Mouse (Mus musculus) CH12.LX (cell line): ENCODE results near the gene Htra1. TPM values are rescaled to one million over a fixed set of nuclear protein-coding genes. Genes with fewer than 3 reads are reported as not detected.
A peak's percentile ranks its signal among the peaks of the same experiment; 100 is the strongest.

Experiments used
- DNase-seq: peaks from one replicate; pipeline ENCODE4 v3.0.0-alpha.2; 2013; ENCODE audit errors: extremely low read depth
- H3K27ac ChIP-seq: 2 replicates; pipeline ENCODE4 v1.5.1; 2012; ENCODE audit warnings: low read depth, mild to moderate bottlenecking, control low read depth, moderate library complexity; ENCODE audit not compliant: insufficient read depth
- H3K27me3 ChIP-seq: replicated peaks from 2 replicates; pipeline ENCODE3; 2012; ENCODE audit warnings: inconsistent platforms
- H3K36me3 ChIP-seq, 2 experiments: replicated peaks in 1 of 2; 2 replicates each; pipeline versions ENCODE3 to v1.6.1; 2012; ENCODE audit warnings: inconsistent platforms in 1 of 2, low read length in 1 of 2, mild to moderate bottlenecking in 1 of 2, mixed read lengths in 1 of 2, moderate library complexity in 1 of 2; ENCODE audit not compliant: control insufficient read depth in 1 of 2, insufficient read depth in 1 of 2
- H3K4me1 ChIP-seq, 2 experiments: 2 replicates each; pipeline ENCODE4 v1.6.1; 2012; ENCODE audit warnings: inconsistent platforms in 1 of 2, moderate library complexity in 1 of 2; ENCODE audit not compliant: insufficient read depth in 2 of 2, control insufficient read depth in 1 of 2
- H3K4me2 ChIP-seq: 2 replicates; pipeline ENCODE4 v1.6.1; 2012; ENCODE audit warnings: low read depth, mild to moderate bottlenecking, control low read depth; ENCODE audit not compliant: poor library complexity, insufficient read depth, severe bottlenecking
- H3K4me3 ChIP-seq, 3 experiments: fragments of 150-350 bp in 1 of 3; sonication (generic) in 1 of 3; replicated peaks in 1 of 3; 2 replicates each; pipeline versions ENCODE3 to v1.5.1; 2011 to 2012; ENCODE audit warnings: low read depth in 2 of 3, low read length in 2 of 3, mild to moderate bottlenecking in 2 of 3, moderate library complexity in 2 of 3, control low read depth in 1 of 3, improper control_type of control experiment in 1 of 3, inconsistent platforms in 1 of 3, mixed read lengths in 1 of 3; ENCODE audit not compliant: poor library complexity in 1 of 3
- H3K79me2 ChIP-seq: replicated peaks from 2 replicates; pipeline ENCODE4 v1.6.1; 2012; ENCODE audit warnings: mild to moderate bottlenecking, moderate library complexity; ENCODE audit not compliant: control insufficient read depth, poor library complexity, insufficient read depth, severe bottlenecking; ENCODE audit errors: extremely low read depth
- H3K9ac ChIP-seq: 2 replicates; pipeline ENCODE4 v1.6.1; 2012; ENCODE audit warnings: low read depth, mild to moderate bottlenecking, control low read depth, moderate library complexity; ENCODE audit not compliant: insufficient read depth
- H3K9me3 ChIP-seq: replicated peaks from 2 replicates; pipeline ENCODE3; 2012; ENCODE audit warnings: low read length, inconsistent platforms, mixed read lengths
- CHD1 ChIP-seq: IDR thresholded peaks from 2 replicates; pipeline ENCODE4 v1.6.1; 2012; ENCODE audit warnings: low read depth, low read length, improper control_type of control experiment, inconsistent platforms
- CTCF ChIP-seq, 2 experiments: IDR thresholded peaks in 1 of 2; conservative IDR thresholded peaks in 1 of 2; 2 replicates each; pipeline ENCODE4 v1.5.1; 2011 to 2012; ENCODE audit warnings: low read depth in 2 of 2, low read length in 2 of 2, improper control_type of control experiment in 1 of 2, inconsistent platforms in 1 of 2, mild to moderate bottlenecking in 1 of 2, moderate library complexity in 1 of 2
- E2F4 ChIP-seq: IDR thresholded peaks from 2 replicates; pipeline ENCODE4 v1.6.1; 2011; ENCODE audit warnings: low read depth, low read length, improper control_type of control experiment; ENCODE audit not compliant: insufficient replicate concordance
- ETS1 ChIP-seq: conservative IDR thresholded peaks from 2 replicates; pipeline ENCODE4 v1.6.1; 2012; ENCODE audit warnings: low read depth, mild to moderate bottlenecking, inconsistent platforms, low read length, improper control_type of control experiment, moderate library complexity
- GABPA ChIP-seq: IDR thresholded peaks from 2 replicates; pipeline ENCODE4 v1.6.1; 2012; ENCODE audit warnings: low read depth, low read length, improper control_type of control experiment, inconsistent platforms; ENCODE audit not compliant: insufficient replicate concordance
- IRF4 ChIP-seq: IDR thresholded peaks from 2 replicates; pipeline ENCODE4 v1.6.1; 2014; ENCODE audit warnings: low read depth, mild to moderate bottlenecking, inconsistent platforms, low read length, improper control_type of control experiment
- JUND ChIP-seq: conservative IDR thresholded peaks from 2 replicates; pipeline ENCODE4 v1.6.1; 2011; ENCODE audit warnings: low read depth, low read length, improper control_type of control experiment
- MAX ChIP-seq: IDR thresholded peaks from 2 replicates; pipeline ENCODE4 v1.6.1; 2011; ENCODE audit warnings: low read length, improper control_type of control experiment
- MAZ ChIP-seq: IDR thresholded peaks from 2 replicates; pipeline ENCODE4 v1.6.1; 2012; ENCODE audit warnings: low read depth, mild to moderate bottlenecking, inconsistent platforms, low read length, improper control_type of control experiment, moderate library complexity
- MEF2A ChIP-seq: IDR thresholded peaks from 2 replicates; pipeline ENCODE4 v1.6.1; 2014; ENCODE audit warnings: low read depth, mild to moderate bottlenecking, inconsistent platforms, low read length, improper control_type of control experiment, borderline replicate concordance
- NELFE ChIP-seq: IDR thresholded peaks from 2 replicates; pipeline ENCODE4 v1.6.1; 2011; ENCODE audit warnings: low read depth, low read length, improper control_type of control experiment
- PAX5 ChIP-seq: IDR thresholded peaks from 2 replicates; pipeline ENCODE4 v1.6.1; 2012; ENCODE audit warnings: low read length, inconsistent platforms, mixed read lengths
- POLR2A ChIP-seq: IDR thresholded peaks from 2 replicates; pipeline ENCODE4 v1.6.1; 2011; ENCODE audit warnings: low read depth, mild to moderate bottlenecking, improper control_type of control experiment, low read length
- RAD21 ChIP-seq: IDR thresholded peaks from 2 replicates; pipeline ENCODE4 v1.6.1; 2011; ENCODE audit warnings: low read depth, mild to moderate bottlenecking, low read length, improper control_type of control experiment, moderate library complexity
- SIN3A ChIP-seq: IDR thresholded peaks from 2 replicates; pipeline ENCODE4 v1.6.1; 2012; ENCODE audit warnings: low read length, improper control_type of control experiment, inconsistent platforms
- SMC3 ChIP-seq: IDR thresholded peaks from 2 replicates; pipeline ENCODE4 v1.6.1; 2011; ENCODE audit warnings: low read depth, low read length, improper control_type of control experiment
- TBP ChIP-seq: conservative IDR thresholded peaks from 2 replicates; pipeline ENCODE4 v1.6.1; 2011; ENCODE audit warnings: low read depth, low read length, improper control_type of control experiment
- TCF12 ChIP-seq: IDR thresholded peaks from 2 replicates; pipeline ENCODE4 v1.6.1; 2014; ENCODE audit warnings: low read depth, mild to moderate bottlenecking, inconsistent platforms, low read length, improper control_type of control experiment
- UBTF ChIP-seq: IDR thresholded peaks from 2 replicates; pipeline ENCODE4 v1.6.1; 2012; ENCODE audit warnings: low read depth, mild to moderate bottlenecking, inconsistent platforms, low read length, improper control_type of control experiment, moderate library complexity
- USF2 ChIP-seq: conservative IDR thresholded peaks from 2 replicates; pipeline ENCODE4 v1.6.1; 2011; ENCODE audit warnings: low read depth, low read length, improper control_type of control experiment
- ZC3H11A ChIP-seq: IDR thresholded peaks from 2 replicates; pipeline ENCODE4 v1.6.1; 2012; ENCODE audit warnings: low read depth, mild to moderate bottlenecking, inconsistent platforms, low read length, improper control_type of control experiment
- ZKSCAN1 ChIP-seq: IDR thresholded peaks from 2 replicates; pipeline ENCODE4 v1.6.1; 2012; ENCODE audit warnings: low read depth, inconsistent platforms, low read length, improper control_type of control experiment, borderline replicate concordance
- ZMIZ1 ChIP-seq: IDR thresholded peaks from 2 replicates; pipeline ENCODE4 v1.6.1; 2012; ENCODE audit warnings: low read depth, mild to moderate bottlenecking, inconsistent platforms, low read length, improper control_type of control experiment
- ZNF384 ChIP-seq: IDR thresholded peaks from 2 replicates; pipeline ENCODE4 v1.6.1; 2012; ENCODE audit warnings: low read depth, low read length, improper control_type of control experiment, inconsistent platforms
- dilution Hi-C: fragments of 300-500 bp; cut with MboI; formaldehyde crosslinking; loops from 2 replicates; pipeline ENCODE4 v1.14.3; 2020; ENCODE audit warnings: low sequenced_read_pairs; ENCODE audit not compliant: extremely low pct_unique_long_range_greater_than_20kb, extremely low pct_ligation_motif_present
- in situ Hi-C: fragments of 300-500 bp; cut with MboI; formaldehyde crosslinking; loops from 3 replicates; pipeline ENCODE4 v1.14.3; 2019; ENCODE audit warnings: low sequenced_read_pairs, low pct_ligation_motif_present, low pct_unique_long_range_greater_than_20kb, mixed read lengths
- polyA plus RNA-seq: library from polyadenylated mRNA; unstranded; fragments of >175 nt; gene quantifications from 2 replicates; pipeline ENCODE4 v1.2.1, GENCODE M21; 2012; ENCODE audit warnings: low read depth; ENCODE audit not compliant: insufficient read length
- total RNA-seq, 2 experiments: library from RNA; depleted of rRNA; stranded (reverse); fragments of 300-350 nt in 1 of 2; fragments of >200 nt in 1 of 2; gene quantifications; 2 replicates each; pipeline ENCODE4 v1.2.3; 2012 to 2014

Htra1 gene
- total and polyA plus RNA-seq, 3 experiments: not detected

DNA sequence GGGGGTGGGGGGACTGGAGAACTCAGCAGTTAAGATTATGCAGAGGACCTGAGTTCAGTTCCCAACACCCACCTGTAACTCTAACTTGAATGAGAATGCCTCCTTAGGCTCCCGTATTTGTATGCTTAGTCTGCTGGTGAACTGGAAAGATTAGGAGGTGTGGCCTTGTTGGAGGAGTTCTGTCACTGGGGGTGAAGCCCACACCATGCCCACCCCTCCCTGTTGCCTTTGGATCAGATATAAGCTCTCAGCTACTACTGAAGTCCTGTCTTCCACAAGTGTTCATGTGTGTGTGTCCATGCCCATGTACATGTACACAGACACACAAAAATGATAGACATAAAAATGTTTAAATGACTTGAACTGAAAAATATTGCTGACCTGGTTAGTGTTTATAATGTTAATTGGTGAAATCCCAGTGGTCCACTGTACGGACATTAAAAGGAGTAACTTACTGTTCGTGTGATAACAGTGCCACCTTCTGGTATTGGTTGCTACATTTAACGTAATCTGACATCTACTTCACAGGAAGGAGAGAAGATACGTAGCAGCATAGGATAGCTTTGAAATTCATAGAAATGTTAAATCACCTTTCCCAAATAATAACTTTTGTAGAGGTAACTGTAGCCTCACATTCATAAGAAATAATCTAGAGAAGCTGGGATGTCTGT is 21.1 kb upstream of the Htra1 start:
- Histone ChIP-seq H3K4me2 (no peak overlapping the region), H3K9me3 (peaks cover 3% of the 10 kb centered on the region)
- peak; percentile 29 for DNase-seq
- peak; percentile 79 for TF ChIP-seq ZC3H11A
- no peak for TF ChIP-seq MAX
- TF ChIP-seq ETS1: no peak
- no peak for TF ChIP-seq TCF12
- TF ChIP-seq POLR2A: no peak
- TF ChIP-seq IRF4: peak; percentile 36; the same call in 1 of the 2 replicates
- TF ChIP-seq TBP: no peak
- peak; percentile 94 for TF ChIP-seq RAD21
- TF ChIP-seq SMC3: peak; percentile 93
- no peak for TF ChIP-seq ZNF384
- no peak for TF ChIP-seq GABPA
- no peak for TF ChIP-seq MAZ
- TF ChIP-seq CTCF (conservative IDR thresholded peaks at IDR 0.05 in 1 of 2, IDR thresholded peaks at IDR 0.05 in 1 of 2; ENCODE audit: low read depth in 2 of 2, low read length in 2 of 2): peak; percentile 17 to 95; a peak in 2 of 4 replicates
- TF ChIP-seq, all 38 proteins: peak for 5
- H3K9ac ChIP-seq: no peak overlapping the region
- dilution Hi-C loops (no loop called here), in situ Hi-C loops (loop anchor here (5.0 kb wide), 1 partner anchor 143 kb away; the partner anchor contains the start of gene Btbd16)
- H3K79me2 ChIP-seq: no peaks in the 10 kb centered on the region
- no peak overlapping the region for H3K4me3 ChIP-seq
- H3K27me3 ChIP-seq: peaks cover 44% of the 10 kb centered on the region
- peaks cover 0 to 4% of the 10 kb centered on the region in 2 experiments for H3K36me3 ChIP-seq
- no peak overlapping the region for H3K27ac ChIP-seq
- no peaks in the 10 kb centered on the region for H3K4me1 ChIP-seq

GRCm38 (mm10) chr7:130918260-130918659 is 17.7 kb upstream of the Htra1 start:
- in situ Hi-C loops (no loop called here), dilution Hi-C loops (no loop called here)
- TF ChIP-seq CTCF (conservative IDR thresholded peaks at IDR 0.05 in 1 of 2, IDR thresholded peaks at IDR 0.05 in 1 of 2; ENCODE audit: low read depth in 2 of 2, low read length in 2 of 2) (no peak), NELFE (no peak), GABPA (no peak), UBTF (no peak), TBP (no peak), SIN3A (no peak), MEF2A (no peak), JUND (no peak), PAX5 (no peak), ETS1 (no peak), USF2 (no peak), CHD1 (no peak), ZMIZ1 (no peak), MAX (no peak), ZNF384 (no peak), ZKSCAN1 (no peak), E2F4 (no peak)
- H3K4me1 ChIP-seq: no peaks in the 10 kb centered on the region
- peaks cover 69% of the 10 kb centered on the region for H3K27me3 ChIP-seq
- no peaks in the 10 kb centered on the region for H3K79me2 ChIP-seq
- no peak for DNase-seq
- H3K4me2 ChIP-seq: no peak overlapping the region
- no peak overlapping the region for H3K27ac ChIP-seq
- no peak overlapping the region for H3K9ac ChIP-seq
- H3K36me3 ChIP-seq: no peaks in the 10 kb centered on the region
- H3K9me3 ChIP-seq: peaks cover 3% of the 10 kb centered on the region
- H3K4me3 ChIP-seq: no peak overlapping the region
